Mouse (Mus musculus): ENCODE measurements around the gene Olfr98. TPM values are rescaled to one million over a fixed set of nuclear protein-coding genes. Genes with fewer than 3 reads are reported as not detected.
"Not testable (repeated sequence)": the region's sequence is repeated elsewhere in the genome, so short reads cannot be mapped to it uniquely, and the experiment has no call there.

The Olfr98 gene
- polyA plus RNA-seq, 1 experiment from 2014 or later, result not detected

GRCm38 (mm10) chr17:37246715-37247114 lies 16.8 kb downstream of the Olfr98 start:
- WGBS, result 27% methylated on average over 5 of the region's 5 CpGs

GRCm38 (mm10) chr17:37242198-37242597 lies 21.4 kb downstream of the Olfr98 start:
- Histone ChIP-seq H3K36me3 (replicated peaks) (no peaks in the 10 kb centered on the region), H3K9me3 (0 out of 2 replicates have a peak, but pooled peaks cover 5% of the 10 kb centered on the region), H3K4me1 (no peaks in the 10 kb centered on the region), H3K27me3 (replicated peaks; ENCODE audit: low read depth, poor library complexity, severe bottlenecking) (no peaks in the 10 kb centered on the region), H3K27ac (replicated peaks) (no peak overlapping the region), H3K4me3 (no peak overlapping the region)
- no peak for DNase-seq (ENCODE audit: low spot score)
- WGBS, result 61% methylated on average over 3 of the region's 3 CpGs

More at GRCm38 (mm10) chr17:37246715-37247114, 16.8 kb downstream of the Olfr98 start:
- no peak overlapping the region for H3K4me3 ChIP-seq
- no peaks in the 10 kb centered on the region for H3K27me3 ChIP-seq (replicated peaks; ENCODE audit: low read depth, poor library complexity, severe bottlenecking)
- no peaks in the 10 kb centered on the region for H3K4me1 ChIP-seq
- H3K27ac ChIP-seq (replicated peaks), result no peak overlapping the region
- H3K9me3 ChIP-seq, result no peaks in the 10 kb centered on the region
- H3K36me3 ChIP-seq (replicated peaks), result no peaks in the 10 kb centered on the region
- DNase-seq (ENCODE audit: low spot score), result peak; percentile 10

- not testable (repeated sequence) for H3K4me1 ChIP-seq; H3K9me3 ChIP-seq; H3K4me3 ChIP-seq; H3K36me3 ChIP-seq (replicated peaks); DNase-seq (ENCODE audit: low spot score); H3K27me3 ChIP-seq (replicated peaks; ENCODE audit: low read depth, poor library complexity, severe bottlenecking); H3K27ac ChIP-seq (replicated peaks)
- 94% methylated on average over 2 of the region's 2 CpGs for WGBS
These were observed 26.3 kb downstream of the Olfr98 start, which contains the start of gene Olfr97 for GRCm38 (mm10) chr17:37237230-37237629. TSS of gene Olfr97 (minus strand) at chr17:37237330.

GRCm38 (mm10) chr17:37221879-37222278 lies 41.7 kb downstream of the Olfr98 start:
- Histone ChIP-seq H3K4me3 (no peak overlapping the region), H3K27me3 (replicated peaks; ENCODE audit: low read depth, poor library complexity, severe bottlenecking) (no peaks in the 10 kb centered on the region), H3K36me3 (replicated peaks) (no peaks in the 10 kb centered on the region), H3K27ac (replicated peaks) (no peak overlapping the region), H3K4me1 (no peaks in the 10 kb centered on the region), H3K9me3 (peaks cover 4% of the 10 kb centered on the region; the same call in 1 of the 2 replicates)
- no peak for DNase-seq (ENCODE audit: low spot score)
- 21% methylated on average over 1 of the region's 1 CpGs for WGBS

GRCm38 (mm10) chr17:37219846-37220245 lies 43.7 kb downstream of the Olfr98 start, which contains the start of gene Olfr96:
TSS of gene Olfr96 (plus strand) at chr17:37220146.
- H3K4me3 ChIP-seq, result no peak within 1 kb of the TSS
- no peak for DNase-seq (ENCODE audit: low spot score)
- H3K27me3 ChIP-seq (replicated peaks; ENCODE audit: low read depth, poor library complexity, severe bottlenecking), result no peaks in the 10 kb centered on the region
- H3K4me1 ChIP-seq, result no peaks in the 10 kb centered on the region
- 77% methylated on average over 4 of the region's 4 CpGs for WGBS
- H3K9me3 ChIP-seq, result peaks cover 4% of the 10 kb centered on the region; the same call in 1 of the 2 replicates
- H3K27ac ChIP-seq (replicated peaks), result no peak within 1 kb of the TSS
- H3K36me3 ChIP-seq (replicated peaks), result no peaks in the 10 kb centered on the region

- WGBS, result 88% methylated on average over 3 of the region's 3 CpGs
- no peak for DNase-seq (ENCODE audit: low spot score)
- Histone ChIP-seq H3K4me3 (no peak overlapping the region), H3K36me3 (replicated peaks) (no peaks in the 10 kb centered on the region), H3K4me1 (no peaks in the 10 kb centered on the region), H3K27ac (replicated peaks) (no peak overlapping the region), H3K27me3 (replicated peaks; ENCODE audit: low read depth, poor library complexity, severe bottlenecking) (no peaks in the 10 kb centered on the region), H3K9me3 (peaks cover 4% of the 10 kb centered on the region; the same call in 1 of the 2 replicates)
These were observed 45.1 kb downstream of the Olfr98 start for GRCm38 (mm10) chr17:37218486-37218885.

- Histone ChIP-seq H3K27me3 (replicated peaks; ENCODE audit: low read depth, poor library complexity, severe bottlenecking) (peaks cover 30% of the 10 kb centered on the region), H3K27ac (replicated peaks) (no peak within 1 kb of the TSS), H3K4me1 (peaks cover 5% of the 10 kb centered on the region; the same call in 1 of the 2 replicates), H3K36me3 (replicated peaks) (no peaks in the 10 kb centered on the region), H3K4me3 (no peak within 1 kb of the TSS), H3K9me3 (peaks cover 4% of the 10 kb centered on the region; the same call in 1 of the 2 replicates)
- no peak for DNase-seq (ENCODE audit: low spot score)
- 80% methylated on average over 3 of the region's 3 CpGs for WGBS
These were observed 50.5 kb downstream of the Olfr98 start, which contains the start of gene Olfr95 for GRCm38 (mm10) chr17:37213018-37213417. TSS of gene Olfr95 (minus strand) at chr17:37213118.

Other genes starting within 250 kb of the Olfr98 start
- 0.18 and 0.31 TPM in 2 replicates for gene Mog, start 240.4 kb downstream of the Olfr98 start, polyA plus RNA-seq (2016; fragmentation: Nextera tagmentation; extraction: Ambion mirVana)
- gene Gabbr1, start 217.8 kb downstream of the Olfr98 start, polyA plus RNA-seq (2016; fragmentation: Nextera tagmentation; extraction: Ambion mirVana), result 7.0 and 9.4 TPM in 2 replicates
- 0.19 TPM in 1 of 2 replicates, not detected in the other for gene Olfr90, start 175.2 kb downstream of the Olfr98 start, polyA plus RNA-seq (2016; fragmentation: Nextera tagmentation; extraction: Ambion mirVana)
- not detected in 2 replicates for gene Olfr91, start 165.5 kb downstream of the Olfr98 start, polyA plus RNA-seq (2016; fragmentation: Nextera tagmentation; extraction: Ambion mirVana)
- not detected in 2 replicates for gene Olfr92, start 143.7 kb downstream of the Olfr98 start, polyA plus RNA-seq (2016; fragmentation: Nextera tagmentation; extraction: Ambion mirVana)
- not detected in 2 replicates for gene Olfr93, start 102.3 kb downstream of the Olfr98 start, polyA plus RNA-seq (2016; fragmentation: Nextera tagmentation; extraction: Ambion mirVana)
- not detected in 2 replicates for gene Ubd, start 69.9 kb downstream of the Olfr98 start, polyA plus RNA-seq (2016; fragmentation: Nextera tagmentation; extraction: Ambion mirVana)
- gene Olfr94, start 62.8 kb downstream of the Olfr98 start, polyA plus RNA-seq (2016; fragmentation: Nextera tagmentation; extraction: Ambion mirVana), result not detected in 2 replicates
- not detected in 2 replicates for gene Olfr95, start 50.6 kb downstream of the Olfr98 start, polyA plus RNA-seq (2016; fragmentation: Nextera tagmentation; extraction: Ambion mirVana)
- not detected in 2 replicates for gene Olfr96, start 43.6 kb downstream of the Olfr98 start, polyA plus RNA-seq (2016; fragmentation: Nextera tagmentation; extraction: Ambion mirVana)
- not detected in 2 replicates for gene Olfr97, start 26.4 kb downstream of the Olfr98 start, polyA plus RNA-seq (2016; fragmentation: Nextera tagmentation; extraction: Ambion mirVana)
- gene H2-M3, start 6.5 kb upstream of the Olfr98 start, polyA plus RNA-seq (2016; fragmentation: Nextera tagmentation; extraction: Ambion mirVana), result 1.7 and 1.8 TPM in 2 replicates
- not detected in 2 replicates for gene Olfr99, start 19.7 kb upstream of the Olfr98 start, polyA plus RNA-seq (2016; fragmentation: Nextera tagmentation; extraction: Ambion mirVana)
- gene Olfr101, start 40.6 kb upstream of the Olfr98 start, polyA plus RNA-seq (2016; fragmentation: Nextera tagmentation; extraction: Ambion mirVana), result not detected in 2 replicates
- not detected in 2 replicates for gene Olfr102, start 53.3 kb upstream of the Olfr98 start, polyA plus RNA-seq (2016; fragmentation: Nextera tagmentation; extraction: Ambion mirVana)
- not detected in 2 replicates for gene Olfr103, start 75.9 kb upstream of the Olfr98 start, polyA plus RNA-seq (2016; fragmentation: Nextera tagmentation; extraction: Ambion mirVana)
- not detected in 2 replicates for gene Olfr104-ps, start 95.8 kb upstream of the Olfr98 start, polyA plus RNA-seq (2016; fragmentation: Nextera tagmentation; extraction: Ambion mirVana)
- gene Olfr105-ps, start 115.3 kb upstream of the Olfr98 start, polyA plus RNA-seq (2016; fragmentation: Nextera tagmentation; extraction: Ambion mirVana), result not detected in 2 replicates
- gene Olfr106-ps, start 126.6 kb upstream of the Olfr98 start, polyA plus RNA-seq (2016; fragmentation: Nextera tagmentation; extraction: Ambion mirVana), result not detected in 2 replicates
- gene Olfr107, start 135.5 kb upstream of the Olfr98 start, polyA plus RNA-seq (2016; fragmentation: Nextera tagmentation; extraction: Ambion mirVana), result not detected in 2 replicates
- not detected in 2 replicates for gene Olfr108, start 181.7 kb upstream of the Olfr98 start, polyA plus RNA-seq (2016; fragmentation: Nextera tagmentation; extraction: Ambion mirVana)
- not detected in 2 replicates for gene Olfr109, start 195.2 kb upstream of the Olfr98 start, polyA plus RNA-seq (2016; fragmentation: Nextera tagmentation; extraction: Ambion mirVana)
- not detected in 2 replicates for gene H2-M2, start 219.8 kb upstream of the Olfr98 start, polyA plus RNA-seq (2016; fragmentation: Nextera tagmentation; extraction: Ambion mirVana)
- not detected in 2 replicates for gene Olfr110, start 228.7 kb upstream of the Olfr98 start, polyA plus RNA-seq (2016; fragmentation: Nextera tagmentation; extraction: Ambion mirVana)
- gene Olfr111, start 244.3 kb upstream of the Olfr98 start, polyA plus RNA-seq (2016; fragmentation: Nextera tagmentation; extraction: Ambion mirVana), result not detected in 2 replicates

All from embryonic facial prominence, embryonic 10.5 days (tissue).